Mouse (Mus musculus) myocyte (in vitro differentiated cells): ENCODE measurements around the gene Smco2. TPM values are rescaled to one million over a fixed set of nuclear protein-coding genes. Genes with fewer than 3 reads are reported as not detected.

ENCODE experiments used
- H3K27me3 ChIP-seq: one replicate; pipeline ENCODE4 v1.6.1; 2011; ENCODE audit not compliant: control insufficient read depth, insufficient read depth, insufficient read length
- H3K36me3 ChIP-seq: one replicate; pipeline ENCODE4 v1.6.1; 2011; ENCODE audit not compliant: control insufficient read depth, insufficient read depth
- H3K4me2 ChIP-seq: one replicate; pipeline ENCODE4 v1.6.1; 2011; ENCODE audit warnings: low read depth, control low read depth
- H3K4me3 ChIP-seq: one replicate; pipeline ENCODE4 v1.5.1; 2011; ENCODE audit warnings: mild to moderate bottlenecking, control low read depth, moderate library complexity
- H3K79me2 ChIP-seq: one replicate; pipeline ENCODE4 v1.6.1; 2011; ENCODE audit not compliant: control insufficient read depth, insufficient read depth
- H3ac ChIP-seq: one replicate; pipeline ENCODE4 v1.6.1; 2011; ENCODE audit not compliant: control insufficient read depth, insufficient read length
- CEBPB ChIP-seq: IDR thresholded peaks from 2 replicates; pipeline ENCODE4 v1.6.1; 2011; ENCODE audit warnings: mild to moderate bottlenecking, moderate library complexity; ENCODE audit not compliant: poor library complexity, insufficient read depth, severe bottlenecking
- E2F4 ChIP-seq: IDR thresholded peaks from one replicate; pipeline ENCODE4 v1.6.1; 2011; ENCODE audit warnings: mild to moderate bottlenecking, control low read depth, moderate library complexity; ENCODE audit not compliant: insufficient read depth
- MAX ChIP-seq: IDR thresholded peaks from one replicate; pipeline ENCODE4 v1.6.1; 2011; ENCODE audit warnings: low read depth, mild to moderate bottlenecking, control low read depth
- MYOD1 ChIP-seq, 3 experiments: IDR thresholded peaks; one replicate each; pipeline ENCODE4 v1.6.1; 2011; ENCODE audit warnings: control low read depth in 2 of 3, low read depth in 2 of 3, mild to moderate bottlenecking in 2 of 3, moderate library complexity in 1 of 3; ENCODE audit not compliant: insufficient read length in 2 of 3, control insufficient read depth in 1 of 3
- MYOG ChIP-seq, 3 experiments: IDR thresholded peaks; one replicate each; pipeline ENCODE4 v1.6.1; 2011; ENCODE audit warnings: control low read depth in 2 of 3, low read depth in 2 of 3, mild to moderate bottlenecking in 2 of 3; ENCODE audit not compliant: insufficient read length in 2 of 3, control insufficient read depth in 1 of 3, insufficient read depth in 1 of 3
- POLR2A ChIP-seq: IDR thresholded peaks from one replicate; pipeline ENCODE4 v1.6.1; 2011; ENCODE audit warnings: low read depth, mild to moderate bottlenecking, control low read depth, moderate library complexity; ENCODE audit not compliant: insufficient read length
- POLR2AphosphoS2 ChIP-seq: IDR thresholded peaks from one replicate; pipeline ENCODE4 v1.6.1; 2011; ENCODE audit warnings: low read depth, control low read depth; ENCODE audit not compliant: insufficient read length
- REST ChIP-seq: IDR thresholded peaks from one replicate; pipeline ENCODE4 v1.6.1; 2011; ENCODE audit warnings: mild to moderate bottlenecking, control low read depth, moderate library complexity; ENCODE audit not compliant: insufficient read depth, insufficient read length
- SRF ChIP-seq: IDR thresholded peaks from one replicate; pipeline ENCODE4 v1.6.1; 2011; ENCODE audit warnings: low read depth; ENCODE audit not compliant: control insufficient read depth, insufficient read length
- TCF12 ChIP-seq: IDR thresholded peaks from one replicate; pipeline ENCODE4 v1.6.1; 2011; ENCODE audit warnings: mild to moderate bottlenecking, control low read depth; ENCODE audit not compliant: poor library complexity, insufficient read depth, severe bottlenecking
- TCF3 ChIP-seq: IDR thresholded peaks from one replicate; pipeline ENCODE4 v1.6.1; 2011; ENCODE audit warnings: low read depth, control low read depth; ENCODE audit not compliant: insufficient read length
- USF1 ChIP-seq: IDR thresholded peaks from one replicate; pipeline ENCODE4 v1.6.1; 2011; ENCODE audit warnings: low read depth, mild to moderate bottlenecking, control low read depth, moderate library complexity
- polyA plus RNA-seq: library from polyadenylated mRNA; unstranded; fragments of >200 nt; fragmentation: generic; extraction: Trizol; gene quantifications from one replicate; pipeline ENCODE4 v1.2.1, GENCODE M21; 2012; ENCODE audit warnings: missing spikeins

The Smco2 gene
- polyA plus RNA-seq, 1 experiment, result not detected

GRCm38 (mm10) chr6:146890633-146891032 is 40.7 kb downstream of the Smco2 start:
- peak overlapping the region; percentile 78 for H3K4me2 ChIP-seq
- H3ac ChIP-seq, result no peak overlapping the region
- H3K36me3 ChIP-seq, result no peaks in the 10 kb centered on the region
- H3K79me2 ChIP-seq, result peaks cover 68% of the 10 kb centered on the region
- H3K27me3 ChIP-seq, result no peaks in the 10 kb centered on the region
- TF ChIP-seq TCF12 (no peak), POLR2A (no peak), MAX (no peak), E2F4 (no peak), MYOG (IDR thresholded peaks at IDR 0.05; ENCODE audit: control insufficient read depth in 1 of 3, insufficient read depth in 1 of 3, insufficient read length in 2 of 3, low read depth in 2 of 3) (no peak), SRF (no peak), REST (no peak)
- peak overlapping the region; percentile 87 for H3K4me3 ChIP-seq

- no peaks in the 10 kb centered on the region for H3K36me3 ChIP-seq
- H3K79me2 ChIP-seq, result peaks cover 96% of the 10 kb centered on the region
- no peak overlapping the region for H3K4me2 ChIP-seq
- H3K4me3 ChIP-seq, result no peak overlapping the region
- H3ac ChIP-seq, result no peak overlapping the region
- TF ChIP-seq TCF12 (no peak), CEBPB (no peak), SRF (no peak), TCF3 (no peak), MYOG (IDR thresholded peaks at IDR 0.05; ENCODE audit: control insufficient read depth in 1 of 3, insufficient read depth in 1 of 3, insufficient read length in 2 of 3, low read depth in 2 of 3) (no peak), MYOD1 (IDR thresholded peaks at IDR 0.05; ENCODE audit: control insufficient read depth in 1 of 3, insufficient read length in 2 of 3, low read depth in 2 of 3) (no peak), MAX (no peak), POLR2AphosphoS2 (no peak), POLR2A (no peak), USF1 (no peak), REST (no peak), E2F4 (no peak)
- H3K27me3 ChIP-seq, result no peaks in the 10 kb centered on the region
These were observed 44.0 kb downstream of the Smco2 start for GRCm38 (mm10) chr6:146893890-146894289.

GRCm38 (mm10) chr6:146898709-146899108 is 48.8 kb downstream of the Smco2 start:
- Histone ChIP-seq H3ac (no peak overlapping the region), H3K36me3 (peaks cover 17% of the 10 kb centered on the region), H3K4me2 (peak overlapping the region; percentile 61), H3K79me2 (peaks cover 96% of the 10 kb centered on the region), H3K27me3 (no peaks in the 10 kb centered on the region), H3K4me3 (no peak overlapping the region)
- TF ChIP-seq REST, result no peak
- TF ChIP-seq MYOD1 (IDR thresholded peaks at IDR 0.05; ENCODE audit: control insufficient read depth in 1 of 3, insufficient read length in 2 of 3, low read depth in 2 of 3), result no peak
- TF ChIP-seq CEBPB, result no peak
- TF ChIP-seq E2F4, result no peak
- TF ChIP-seq MAX, result no peak

GRCm38 (mm10) chr6:146899647-146900046 is 49.7 kb downstream of the Smco2 start:
- peaks cover 96% of the 10 kb centered on the region for H3K79me2 ChIP-seq
- peak overlapping the region; percentile 61 for H3K4me2 ChIP-seq
- no peak overlapping the region for H3K4me3 ChIP-seq
- H3K36me3 ChIP-seq, result peaks cover 17% of the 10 kb centered on the region
- H3ac ChIP-seq, result no peak overlapping the region
- no peaks in the 10 kb centered on the region for H3K27me3 ChIP-seq
- TF ChIP-seq POLR2AphosphoS2 (no peak), POLR2A (no peak), REST (no peak), MAX (no peak), CEBPB (peak; percentile 54; the same call in 1 of the 2 replicates), TCF3 (no peak)

GRCm38 (mm10) chr6:146901929-146902328 is 52.0 kb downstream of the Smco2 start:
- TF ChIP-seq TCF3, result no peak
- TF ChIP-seq USF1, result no peak
- no peak for TF ChIP-seq POLR2AphosphoS2
- no peak for TF ChIP-seq SRF
- TF ChIP-seq E2F4, result no peak
- TF ChIP-seq POLR2A, result no peak
- no peak for TF ChIP-seq TCF12
- TF ChIP-seq MAX, result no peak
- no peak for TF ChIP-seq MYOD1 (IDR thresholded peaks at IDR 0.05; ENCODE audit: control insufficient read depth in 1 of 3, insufficient read length in 2 of 3, low read depth in 2 of 3)
- no peak for TF ChIP-seq REST
- no peak for TF ChIP-seq CEBPB
- TF ChIP-seq MYOG (IDR thresholded peaks at IDR 0.05; ENCODE audit: control insufficient read depth in 1 of 3, insufficient read depth in 1 of 3, insufficient read length in 2 of 3, low read depth in 2 of 3), result no peak

More at GRCm38 (mm10) chr6:146901929-146902328, 52.0 kb downstream of the Smco2 start:
- Histone ChIP-seq H3K27me3 (no peaks in the 10 kb centered on the region), H3K4me3 (no peak overlapping the region), H3K79me2 (peaks cover 97% of the 10 kb centered on the region), H3ac (no peak overlapping the region), H3K36me3 (peaks cover 17% of the 10 kb centered on the region), H3K4me2 (no peak overlapping the region)
